Mouse (Mus musculus): ENCODE results near the gene Elmo3.

Gene Elmo3

GRCm38 (mm10) chr8:105326968-105327367 is 21.6 kb downstream of the Elmo3 start:
- DNase-seq (ENCODE audit: low read depth, low spot score) = no peak

GRCm38 (mm10) chr8:105330325-105330724 is 24.9 kb downstream of the Elmo3 start:
- DNase-seq (ENCODE audit: low read depth, low spot score) = no peak

DNA sequence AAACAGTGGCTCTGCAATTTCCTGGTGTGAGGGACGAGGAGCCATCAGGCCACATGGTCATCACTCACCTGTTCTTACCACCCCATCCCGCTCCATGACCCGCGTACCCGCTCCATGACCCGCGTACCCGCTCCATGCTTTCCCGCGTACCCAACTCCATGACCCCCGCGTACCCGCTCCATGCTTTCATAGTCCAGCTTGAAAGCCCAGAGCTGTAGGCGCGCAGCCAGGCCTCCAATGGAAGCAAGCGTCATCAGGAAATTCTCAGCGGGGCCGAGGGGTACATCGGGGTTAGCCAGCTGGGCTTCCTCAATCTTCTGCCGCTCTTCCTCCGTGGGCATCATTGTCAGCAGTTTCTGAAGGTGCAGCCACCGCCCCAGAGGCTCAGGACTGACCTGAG is 26.1 kb downstream of the Elmo3 start:
- DNase-seq (ENCODE audit: low read depth, low spot score) = no peak

- DNase-seq (ENCODE audit: low read depth, low spot score) = no peak
Observed at GRCm38 (mm10) chr8:105331931-105332330, 26.5 kb downstream of the Elmo3 start.

- no peak for DNase-seq (ENCODE audit: low read depth, low spot score)
Observed at GRCm38 (mm10) chr8:105332523-105332922, 27.1 kb downstream of the Elmo3 start.

GRCm38 (mm10) chr8:105336373-105337130 is 31.2 kb downstream of the Elmo3 start:
- peak; percentile 75 for DNase-seq (ENCODE audit: low read depth, low spot score)

DNA sequence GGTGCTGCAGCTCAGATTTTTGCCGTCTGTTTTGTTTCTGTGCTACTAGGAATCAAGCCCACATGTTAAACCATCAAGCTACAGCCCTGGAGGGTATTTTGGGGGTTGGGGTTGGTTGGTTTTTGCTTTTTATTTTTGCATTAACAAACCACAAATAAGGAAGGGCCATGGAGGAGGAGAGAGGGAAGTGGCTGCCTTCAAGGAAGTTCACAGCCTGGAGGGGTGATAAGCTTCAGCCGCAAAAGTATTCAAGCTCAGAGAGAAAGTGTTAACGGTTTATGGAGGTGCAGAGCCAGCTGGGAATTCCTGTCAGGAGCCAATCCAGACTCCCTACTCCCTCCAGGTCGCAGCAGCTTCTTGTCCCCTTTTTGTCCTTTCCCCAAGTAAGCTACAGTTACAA is 33.6 kb downstream of the Elmo3 start:
- DNase-seq (ENCODE audit: low read depth, low spot score) = no peak

GRCm38 (mm10) chr8:105339886-105340635 is 34.7 kb downstream of the Elmo3 start:
- DNase-seq (ENCODE audit: low read depth, low spot score) = no peak

- DNase-seq (ENCODE audit: low read depth, low spot score) = no peak
Observed at GRCm38 (mm10) chr8:105341399-105341798, 36.0 kb downstream of the Elmo3 start.

DNA sequence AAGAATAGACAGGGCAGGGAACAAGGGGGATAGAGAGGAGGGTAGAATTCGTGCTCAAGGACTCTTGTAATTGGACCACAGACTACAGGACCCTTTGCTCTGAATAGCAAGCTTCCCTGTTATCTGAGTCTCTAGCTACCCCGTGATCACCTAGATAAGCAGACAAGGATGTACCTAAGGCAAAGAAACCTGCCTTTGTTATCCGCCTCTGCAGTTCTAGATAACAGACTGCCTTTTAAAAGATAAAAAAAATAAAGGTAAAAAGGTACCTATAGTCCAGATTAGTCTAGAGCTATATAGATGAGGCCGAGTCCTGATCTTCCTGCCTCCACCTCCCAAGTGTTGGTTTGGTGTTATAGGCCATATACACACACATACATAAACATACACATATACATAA is 37.4 kb downstream of the Elmo3 start:
- no peak for DNase-seq (ENCODE audit: low read depth, low spot score)

DNA sequence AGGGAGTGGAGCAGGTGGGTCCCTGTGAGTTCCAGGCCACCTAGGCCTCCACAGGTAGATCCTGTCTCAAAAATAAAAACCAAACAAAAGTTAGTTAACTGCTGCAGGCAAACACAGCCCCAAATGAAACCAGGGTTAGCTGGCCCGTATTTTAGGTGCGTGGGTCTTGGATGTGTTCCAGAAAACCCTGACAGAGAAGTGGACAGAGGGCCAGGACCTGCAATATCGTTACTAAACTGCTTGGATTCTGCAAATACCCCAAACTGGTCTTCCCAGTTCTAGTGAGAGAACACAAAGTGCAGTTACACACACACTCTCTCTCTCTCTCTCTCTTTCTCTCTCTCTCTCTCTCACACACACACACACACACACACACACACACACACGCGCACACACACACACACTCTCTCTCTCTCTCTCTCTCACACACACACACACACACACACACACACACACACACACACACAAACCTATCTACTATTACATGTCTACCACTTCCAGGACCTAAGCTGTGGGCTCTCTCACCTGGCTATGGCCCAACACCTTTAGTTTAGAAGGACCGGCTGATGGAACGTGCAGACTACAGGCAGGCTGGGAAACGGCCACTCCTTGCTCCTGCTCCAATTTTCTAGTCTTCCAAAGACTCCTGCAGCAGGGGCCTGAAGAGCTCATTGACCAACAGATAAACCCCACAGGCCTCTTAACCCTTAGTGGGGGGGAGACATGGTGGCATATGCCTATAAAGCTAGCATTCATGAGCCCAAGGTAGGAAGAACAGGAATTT is 38.6 kb downstream of the Elmo3 start:
- no peak for DNase-seq (ENCODE audit: low read depth, low spot score)

GRCm38 (mm10) chr8:105345061-105345975 is 39.9 kb downstream of the Elmo3 start:
- DNase-seq (ENCODE audit: low read depth, low spot score) = no peak

DNA sequence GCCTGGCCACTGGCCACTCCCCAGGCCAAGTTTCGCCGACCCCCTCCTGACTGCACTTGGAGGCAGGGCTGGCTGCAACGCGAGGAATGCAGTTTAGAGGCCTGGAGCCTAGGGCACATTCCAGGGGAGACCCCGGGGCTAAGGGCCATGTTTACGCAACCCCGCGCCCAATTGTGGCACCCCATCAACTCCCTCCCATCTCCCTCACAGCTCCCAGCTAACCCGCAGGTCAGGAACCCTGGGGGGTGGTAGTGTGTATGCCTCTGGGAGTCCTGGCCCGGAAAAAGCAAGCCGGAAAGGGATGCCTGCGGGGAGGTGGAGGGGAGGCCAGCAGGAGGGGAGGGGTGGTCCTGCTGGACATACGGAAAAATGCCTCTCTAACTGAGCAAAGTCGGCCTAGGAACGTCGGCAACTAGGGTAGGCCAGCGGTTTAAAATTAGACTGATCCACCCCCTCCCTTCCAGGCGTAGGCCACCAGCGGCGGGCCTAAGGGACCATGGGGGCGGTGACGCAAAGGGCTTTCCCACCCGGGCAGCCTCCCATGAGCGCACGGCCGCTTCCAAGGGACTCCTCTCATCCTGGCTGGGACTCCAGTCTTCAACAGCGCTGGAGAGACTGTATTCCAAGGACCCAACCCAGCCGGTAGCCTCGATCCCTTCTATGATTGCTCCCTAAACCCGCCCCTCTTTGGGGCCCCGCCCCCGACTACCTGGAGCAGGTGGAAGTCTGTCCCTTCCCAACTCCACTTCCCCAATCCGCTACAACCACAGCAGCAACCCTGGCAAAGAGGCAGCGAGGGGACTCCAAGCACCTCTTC is 41.4 kb downstream of the Elmo3 start:
- peak; percentile 56 for DNase-seq (ENCODE audit: low read depth, low spot score)

DNA sequence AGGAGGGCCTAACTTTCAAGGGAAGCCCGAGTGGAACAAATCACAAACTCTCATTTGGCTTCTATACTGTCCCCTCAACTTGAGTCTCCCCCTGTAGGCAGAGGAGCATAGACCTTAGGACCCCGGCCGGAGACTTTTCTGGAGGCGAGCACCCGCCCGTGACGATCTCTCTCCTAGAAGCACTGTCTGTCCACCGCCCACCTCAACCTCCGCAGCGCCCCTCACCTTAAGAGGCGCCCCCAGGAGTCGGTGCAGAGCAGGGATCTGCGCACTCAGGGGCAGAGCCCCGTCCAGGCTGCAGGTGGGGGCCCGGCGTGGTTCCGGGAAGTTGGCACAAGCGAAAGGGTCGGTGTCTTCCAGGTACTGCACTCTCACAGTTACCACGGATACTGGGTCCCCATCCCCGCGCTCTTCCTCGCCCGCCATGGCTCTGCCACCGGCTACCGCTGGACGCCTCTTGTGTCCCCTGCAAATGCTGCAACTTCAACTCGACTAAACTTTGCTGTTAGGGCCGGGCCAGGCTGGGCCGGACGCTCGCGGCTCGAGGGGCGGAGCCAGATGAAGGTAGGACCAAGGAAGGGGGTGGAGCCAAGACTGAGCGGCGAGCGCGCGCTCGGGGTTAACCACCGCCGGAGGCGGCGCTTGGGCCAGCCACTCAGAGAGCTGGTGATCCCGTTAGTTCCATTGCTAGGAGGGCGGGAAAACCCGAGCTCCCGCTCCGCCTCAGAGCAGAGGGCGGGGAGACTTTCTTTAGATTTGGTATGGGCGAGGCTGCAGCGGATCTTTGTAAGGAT is 42.2 kb downstream of the Elmo3 start, which contains the start of gene Fhod1:
Gene Fhod1 (minus strand): TSS at position 526 of the 794 bp plus-strand sequence.
- DNase-seq (ENCODE audit: low read depth, low spot score) = peak; percentile 95

DNA sequence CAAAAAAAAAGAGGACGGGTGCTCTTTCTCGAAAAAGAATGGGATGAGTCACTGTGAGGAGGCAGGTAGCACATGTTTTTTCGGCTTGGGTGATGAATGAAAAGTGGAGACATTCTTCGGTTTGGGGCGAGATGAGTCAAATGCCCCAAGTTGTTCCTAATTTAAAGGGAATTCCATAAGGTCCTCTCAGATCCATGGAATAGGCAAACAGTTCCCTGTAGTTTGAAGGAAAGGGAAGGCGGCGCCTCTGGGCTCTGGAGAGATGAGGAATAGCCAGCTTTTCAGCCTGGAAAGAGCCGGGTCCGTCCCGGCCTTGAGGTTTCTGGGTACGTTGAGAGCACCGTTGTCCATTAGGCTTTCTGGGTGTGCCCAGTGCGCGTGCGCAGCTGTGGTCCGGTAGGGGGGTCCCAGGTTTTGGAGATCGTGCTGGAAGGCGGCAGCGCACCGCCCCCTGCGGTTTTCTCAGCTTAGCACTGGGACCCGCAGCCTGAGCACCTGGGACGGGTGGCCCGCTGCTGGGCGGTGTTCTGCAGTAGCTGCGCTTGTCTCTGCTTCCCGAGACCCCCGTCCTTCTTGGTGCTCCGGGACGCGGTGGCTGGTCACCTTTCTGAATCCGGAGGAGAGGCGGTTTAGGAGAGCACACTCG is 43.2 kb downstream of the Elmo3 start, which contains the start of gene Slc9a5:
Gene Slc9a5 (plus strand): TSS at position 394 of the 646 bp plus-strand sequence.
- no peak for DNase-seq (ENCODE audit: low read depth, low spot score)

DNA sequence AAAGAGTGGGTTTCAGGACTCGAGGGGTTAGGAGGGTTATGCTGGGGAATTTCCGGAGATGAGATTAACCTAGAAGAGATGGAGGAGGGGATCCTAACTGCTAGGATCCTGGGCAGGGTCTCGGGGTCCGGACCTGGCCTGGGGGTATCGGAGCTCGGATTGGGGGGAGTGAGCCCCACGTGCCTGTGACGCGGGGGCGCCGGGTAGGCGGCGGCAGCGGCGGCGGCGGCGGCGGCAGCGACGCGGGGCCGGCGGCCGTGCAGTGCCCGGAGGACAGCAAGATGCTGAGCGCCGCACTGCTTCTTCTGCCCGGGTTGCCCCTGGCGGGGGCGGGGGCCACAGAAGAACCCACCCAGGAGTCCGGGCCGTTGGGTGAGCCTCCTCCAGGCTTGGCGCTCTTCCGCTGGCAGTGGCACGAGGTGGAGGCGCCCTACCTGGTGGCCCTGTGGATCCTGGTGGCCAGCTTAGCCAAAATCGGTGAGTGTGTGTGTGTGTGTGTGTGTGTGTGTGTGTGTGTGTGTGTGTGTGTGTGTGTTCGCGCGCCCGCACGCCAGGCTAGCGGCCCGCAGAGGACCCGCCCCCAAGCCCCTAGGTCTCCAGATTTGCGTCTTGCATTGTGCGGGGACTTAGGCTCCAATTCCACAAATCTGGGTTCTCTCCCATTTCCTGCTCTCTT is 43.8 kb downstream of the Elmo3 start:
- DNase-seq (ENCODE audit: low read depth, low spot score) = no peak

- no peak for DNase-seq (ENCODE audit: low read depth, low spot score)
Observed at GRCm38 (mm10) chr8:105350186-105350585, 44.8 kb downstream of the Elmo3 start.

DNA sequence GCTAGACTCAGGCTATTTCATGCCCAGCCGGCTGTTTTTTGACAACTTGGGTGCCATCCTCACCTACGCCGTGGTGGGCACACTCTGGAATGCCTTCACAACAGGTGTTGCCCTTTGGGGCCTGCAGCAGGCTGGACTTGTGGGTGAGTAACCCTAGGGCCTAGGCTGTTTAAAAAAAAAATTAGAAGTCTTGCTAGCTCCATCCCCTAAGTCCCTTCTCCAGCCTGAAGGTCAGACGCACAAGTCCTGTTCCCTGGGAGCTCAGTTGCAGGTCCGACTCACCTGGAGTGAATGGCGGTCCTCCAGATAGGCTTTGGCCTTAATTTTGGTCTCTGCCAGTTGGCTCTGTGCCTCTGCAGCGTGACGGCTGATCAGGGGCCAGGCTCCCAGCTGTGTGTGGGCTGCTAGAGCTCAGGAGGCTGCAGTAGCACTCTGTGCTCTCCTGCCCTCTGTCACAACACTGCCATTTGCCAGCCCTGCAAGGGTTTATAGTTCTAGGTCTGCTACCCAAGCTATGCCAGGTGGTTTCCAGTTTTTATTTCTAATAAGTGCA is 48.3 kb downstream of the Elmo3 start:
- no peak for DNase-seq (ENCODE audit: low read depth, low spot score)

All from WW6 (cell line).